Mouse (Mus musculus) MEL (cell line): Measurements from ENCODE around the gene Mcf2l. TPM values are rescaled to one million over a fixed set of nuclear protein-coding genes. Genes with fewer than 3 reads are reported as not detected.

Experiments used
- DNase-seq: peaks from one replicate; pipeline ENCODE4 v3.0.0; 2011; ENCODE audit warnings: low read depth, low spot score
- H3K27ac ChIP-seq: 2 replicates; pipeline ENCODE4 v1.5.1; 2012; ENCODE audit warnings: low read depth, mild to moderate bottlenecking, control low read depth, low read length, moderate library complexity; ENCODE audit not compliant: control insufficient read depth
- H3K27me3 ChIP-seq, 2 experiments: fragments of 150-350 bp in 1 of 2; sonication (generic) in 1 of 2; 2 replicates each; pipeline ENCODE4 v1.6.1; 2012; ENCODE audit warnings: low read length in 2 of 2, mild to moderate bottlenecking in 2 of 2, improper control_type of control experiment in 1 of 2, moderate library complexity in 1 of 2; ENCODE audit not compliant: insufficient read depth in 2 of 2, control insufficient read depth in 1 of 2
- H3K36me3 ChIP-seq, 2 experiments: 2 replicates each; pipeline ENCODE4 v1.6.1; 2012 to 2014; ENCODE audit warnings: low read length in 2 of 2, improper control_type of control experiment in 1 of 2, inconsistent platforms in 1 of 2, mild to moderate bottlenecking in 1 of 2; ENCODE audit not compliant: insufficient read depth in 2 of 2, control insufficient read depth in 1 of 2
- H3K4me1 ChIP-seq, 2 experiments: fragments of 150-350 bp in 1 of 2; sonication (generic) in 1 of 2; 2 replicates each; pipeline ENCODE4 v1.6.1; 2012; ENCODE audit warnings: low read length in 2 of 2, improper control_type of control experiment in 1 of 2, mild to moderate bottlenecking in 1 of 2; ENCODE audit not compliant: insufficient read depth in 2 of 2, control insufficient read depth in 1 of 2
- H3K4me3 ChIP-seq, 2 experiments: fragments of 150-350 bp in 1 of 2; sonication (generic) in 1 of 2; 2 replicates each; pipeline ENCODE4 v1.5.1; 2012; ENCODE audit warnings: low read depth in 2 of 2, low read length in 2 of 2, mild to moderate bottlenecking in 2 of 2, moderate library complexity in 2 of 2, control low read depth in 1 of 2, improper control_type of control experiment in 1 of 2; ENCODE audit not compliant: control insufficient read depth in 1 of 2, insufficient read depth in 1 of 2
- H3K79me2 ChIP-seq: 2 replicates; pipeline ENCODE4 v1.6.1; 2012; ENCODE audit warnings: mild to moderate bottlenecking, low read length, moderate library complexity; ENCODE audit not compliant: control insufficient read depth, poor library complexity, insufficient read depth
- H3K9ac ChIP-seq: 2 replicates; pipeline ENCODE4 v1.6.1; 2012; ENCODE audit warnings: low read depth, mild to moderate bottlenecking, control low read depth, low read length, moderate library complexity; ENCODE audit not compliant: control insufficient read depth, poor library complexity, severe bottlenecking
- H3K9me3 ChIP-seq: fragments of 150-350 bp; sonication (generic); replicated peaks from 2 replicates; pipeline ENCODE4 v1.6.1; 2012; ENCODE audit warnings: mild to moderate bottlenecking, low read length, improper control_type of control experiment, moderate library complexity; ENCODE audit not compliant: insufficient read depth
- CHD2 ChIP-seq: IDR thresholded peaks from 2 replicates; pipeline ENCODE4 v1.6.1; 2011; ENCODE audit warnings: low read length, improper control_type of control experiment
- E2F4 ChIP-seq: IDR thresholded peaks from 2 replicates; pipeline ENCODE4 v1.6.1; 2011; ENCODE audit warnings: low read depth, low read length, improper control_type of control experiment, borderline replicate concordance
- ELF1 ChIP-seq: IDR thresholded peaks from 2 replicates; pipeline ENCODE4 v1.6.1; 2014; ENCODE audit warnings: low read depth, mild to moderate bottlenecking, inconsistent platforms, low read length, improper control_type of control experiment, moderate library complexity
- ETS1 ChIP-seq: IDR thresholded peaks from 2 replicates; pipeline ENCODE4 v1.6.1; 2012; ENCODE audit warnings: low read depth, mild to moderate bottlenecking, inconsistent platforms, low read length, improper control_type of control experiment, moderate library complexity
- GATA1 ChIP-seq: IDR thresholded peaks from 2 replicates; pipeline ENCODE4 v1.6.1; 2011; ENCODE audit warnings: low read depth, low read length, improper control_type of control experiment
- MAFK ChIP-seq: IDR thresholded peaks from 2 replicates; pipeline ENCODE4 v1.6.1; 2011; ENCODE audit warnings: low read depth, mild to moderate bottlenecking, low read length, improper control_type of control experiment, borderline replicate concordance
- MAZ ChIP-seq: IDR thresholded peaks from 2 replicates; pipeline ENCODE4 v1.6.1; 2012; ENCODE audit warnings: low read depth, mild to moderate bottlenecking, inconsistent platforms, low read length, improper control_type of control experiment
- MYC ChIP-seq: IDR thresholded peaks from 2 replicates; pipeline ENCODE4 v1.6.1; 2011; ENCODE audit warnings: low read depth, mild to moderate bottlenecking, low read length, improper control_type of control experiment, moderate library complexity
- NELFE ChIP-seq: IDR thresholded peaks from 2 replicates; pipeline ENCODE4 v1.6.1; 2011; ENCODE audit warnings: low read depth, low read length, improper control_type of control experiment
- POLR2AphosphoS5 ChIP-seq: IDR thresholded peaks from 2 replicates; pipeline ENCODE4 v1.6.1; 2012; ENCODE audit warnings: low read depth, borderline replicate concordance, mild to moderate bottlenecking, inconsistent platforms, low read length, moderate library complexity, mixed read lengths
- RAD21 ChIP-seq: IDR thresholded peaks from 2 replicates; pipeline ENCODE4 v1.6.1; 2011; ENCODE audit warnings: mild to moderate bottlenecking, low read depth, low read length, improper control_type of control experiment
- RCOR1 ChIP-seq: IDR thresholded peaks from 2 replicates; pipeline ENCODE4 v1.6.1; 2012; ENCODE audit warnings: low read depth, mild to moderate bottlenecking, inconsistent platforms, low read length, improper control_type of control experiment
- SIN3A ChIP-seq: IDR thresholded peaks from 2 replicates; pipeline ENCODE4 v1.6.1; 2012; ENCODE audit warnings: low read length, improper control_type of control experiment, inconsistent platforms
- SMC3 ChIP-seq: IDR thresholded peaks from 2 replicates; pipeline ENCODE4 v1.6.1; 2011; ENCODE audit warnings: low read depth, low read length, improper control_type of control experiment
- TBP ChIP-seq: IDR thresholded peaks from 2 replicates; pipeline ENCODE4 v1.8.0; 2011; ENCODE audit warnings: low read depth, low read length, improper control_type of control experiment
- UBTF ChIP-seq: IDR thresholded peaks from 2 replicates; pipeline ENCODE4 v1.6.1; 2012; ENCODE audit warnings: low read depth, mild to moderate bottlenecking, inconsistent platforms, low read length, improper control_type of control experiment, moderate library complexity, borderline replicate concordance; ENCODE audit not compliant: insufficient read depth
- ZC3H11A ChIP-seq: IDR thresholded peaks from 2 replicates; pipeline ENCODE4 v1.6.1; 2012; ENCODE audit warnings: low read depth, mild to moderate bottlenecking, inconsistent platforms, low read length, improper control_type of control experiment
- ZMIZ1 ChIP-seq: IDR thresholded peaks from 2 replicates; pipeline ENCODE4 v1.6.1; 2012; ENCODE audit warnings: low read depth, mild to moderate bottlenecking, inconsistent platforms, low read length, improper control_type of control experiment, moderate library complexity
- polyA plus RNA-seq, 2 experiments: library from polyadenylated mRNA; stranded (reverse) in 1 of 2; unstranded in 1 of 2; fragments of >175 nt in 1 of 2; fragments of >200 nt in 1 of 2; gene quantifications; 2 replicates each; pipeline versions ENCODE4 v1.2.1 to v1.2.4; 2012; ENCODE audit warnings: low replicate concordance in 2 of 2, low read depth in 1 of 2; ENCODE audit not compliant: insufficient read length in 2 of 2, insufficient read depth in 1 of 2, missing spikeins in 1 of 2
- total RNA-seq: library from RNA; depleted of rRNA; stranded (reverse); fragments of 300-350 nt; gene quantifications from 2 replicates; pipeline ENCODE4 v1.2.3, GENCODE M21; 2012

The Mcf2l gene
- total and polyA plus RNA-seq, 3 experiments: 1.2 to 3.6 TPM; not detected in 1

GRCm38 (mm10) chr8:12996831-12997275, 123.2 kb downstream of the Mcf2l start:
- H3K36me3 ChIP-seq: no peaks in the 10 kb centered on the region
- no peaks in the 10 kb centered on the region for H3K4me1 ChIP-seq
- no peak overlapping the region for H3K27ac ChIP-seq
- no peaks in the 10 kb centered on the region for H3K9me3 ChIP-seq
- TF ChIP-seq CHD2: no peak
- no peak for TF ChIP-seq E2F4
- no peak for TF ChIP-seq ELF1
- TF ChIP-seq, all 39 proteins: peak for 0
- Histone ChIP-seq H3K27me3 (no peaks in the 10 kb centered on the region), H3K9ac (no peak overlapping the region), H3K79me2 (no peaks in the 10 kb centered on the region), H3K4me3 (no peak overlapping the region)
- no peak for DNase-seq

- Histone ChIP-seq H3K36me3 (no peaks in the 10 kb centered on the region), H3K9me3 (no peaks in the 10 kb centered on the region), H3K4me3 (no peak overlapping the region), H3K27me3 (no peaks in the 10 kb centered on the region), H3K79me2 (no peaks in the 10 kb centered on the region), H3K27ac (no peak overlapping the region), H3K9ac (no peak overlapping the region), H3K4me1 (no peaks in the 10 kb centered on the region)
- no peak for DNase-seq
- TF ChIP-seq CHD2: no peak
- TF ChIP-seq ZC3H11A: no peak
- TF ChIP-seq ZMIZ1: no peak
- TF ChIP-seq POLR2AphosphoS5: no peak
- no peak for TF ChIP-seq NELFE
- no peak for TF ChIP-seq GATA1
- TF ChIP-seq RCOR1: no peak
- no peak for TF ChIP-seq ETS1
- TF ChIP-seq SIN3A: no peak
- TF ChIP-seq SMC3: no peak
- TF ChIP-seq MYC: no peak
- TF ChIP-seq MAZ: no peak
- no peak for TF ChIP-seq TBP
- TF ChIP-seq MAFK: no peak
- no peak for TF ChIP-seq RAD21
These were observed 124.7 kb downstream of the Mcf2l start for GRCm38 (mm10) chr8:12998331-12998730.

GRCm38 (mm10) chr8:12999793-13000192, 126.2 kb downstream of the Mcf2l start:
- Histone ChIP-seq H3K4me3 (no peak overlapping the region), H3K9ac (no peak overlapping the region), H3K79me2 (no peaks in the 10 kb centered on the region), H3K36me3 (no peaks in the 10 kb centered on the region), H3K27ac (no peak overlapping the region), H3K27me3 (no peaks in the 10 kb centered on the region), H3K9me3 (no peaks in the 10 kb centered on the region), H3K4me1 (0 out of 4 replicates have a peak, but pooled peaks cover 0 to under 1% of the 10 kb centered on the region in 2 experiments)
- no peak for DNase-seq
- TF ChIP-seq UBTF (no peak), SMC3 (no peak)
